Mouse (Mus musculus) frontal cortex, postnatal 25 days (tissue): ENCODE data around the gene Ccdc120.

Experiments
- DNase-seq, 2 experiments: peaks; one replicate each; pipeline ENCODE4 v3.0.0; 2022; ENCODE audit warnings: low spot score in 2 of 2

Gene Ccdc120

GRCm38 (mm10) chrX:7692862-7693261 lies 57.8 kb downstream of the Ccdc120 start:
- no peak for DNase-seq

- DNase-seq = no peak
Measured at GRCm38 (mm10) chrX:7690486-7690885, 60.2 kb downstream of the Ccdc120 start.

GRCm38 (mm10) chrX:7688321-7688720 lies 62.4 kb downstream of the Ccdc120 start:
- DNase-seq = no peak
